Mouse (Mus musculus) heart, embryonic 14.5 days (tissue): ENCODE results near the gene Aqp11. TPM values are rescaled to one million over a fixed set of nuclear protein-coding genes. Genes with fewer than 3 reads are reported as not detected.

Experiments used
- ATAC-seq: fragments of 200-750 bp; cut with Nextera tagmentation; 2 replicates; pipeline ENCODE4 v1.8.0; 2017; ENCODE audit warnings: low read depth, moderate TSS enrichment; ENCODE audit not compliant: insufficient number of reproducible peaks, insufficient read depth, low FRiP score
- H3K27ac ChIP-seq, 2 experiments: fragments of 200-500 bp in 1 of 2; fragments of 300-500 bp in 1 of 2; sonication (generic) in 1 of 2; replicated peaks in 1 of 2; 2 replicates each; pipeline ENCODE4 v1.5.1; 2012 to 2014; ENCODE audit warnings: low read depth in 2 of 2, low read length in 2 of 2, control low read depth in 1 of 2, mild to moderate bottlenecking in 1 of 2, mixed read lengths in 1 of 2; ENCODE audit not compliant: control insufficient read depth in 1 of 2, insufficient read depth in 1 of 2
- H3K27me3 ChIP-seq: fragments of 300-500 bp; sonication (generic); 2 replicates; pipeline ENCODE4 v1.6.1; 2014; ENCODE audit warnings: mild to moderate bottlenecking, low read length, control low read depth; ENCODE audit not compliant: control insufficient read depth, insufficient read depth
- H3K36me3 ChIP-seq: fragments of 300-500 bp; sonication (generic); 2 replicates; pipeline ENCODE4 v1.6.1; 2014; ENCODE audit warnings: mild to moderate bottlenecking, control low read depth, low read length, mixed read lengths; ENCODE audit not compliant: control insufficient read depth, insufficient read depth
- H3K4me1 ChIP-seq, 2 experiments: fragments of 200-500 bp in 1 of 2; fragments of 300-500 bp in 1 of 2; sonication (generic) in 1 of 2; 2 replicates each; pipeline ENCODE4 v1.6.1; 2012 to 2014; ENCODE audit warnings: low read length in 2 of 2, control low read depth in 1 of 2, mixed read lengths in 1 of 2; ENCODE audit not compliant: control insufficient read depth in 2 of 2, insufficient read depth in 2 of 2
- H3K4me2 ChIP-seq: fragments of 300-500 bp; sonication (generic); 2 replicates; pipeline ENCODE4 v1.6.1; 2014; ENCODE audit warnings: mild to moderate bottlenecking, low read length
- H3K4me3 ChIP-seq, 2 experiments: fragments of 200-500 bp in 1 of 2; fragments of 300-500 bp in 1 of 2; sonication (generic) in 1 of 2; 2 replicates each; pipeline ENCODE4 v1.5.1; 2012 to 2014; ENCODE audit warnings: low read length in 2 of 2, mild to moderate bottlenecking in 2 of 2, control low read depth in 1 of 2, low read depth in 1 of 2, moderate library complexity in 1 of 2; ENCODE audit not compliant: control insufficient read depth in 1 of 2, insufficient read depth in 1 of 2
- H3K9ac ChIP-seq: fragments of 300-500 bp; sonication (generic); 2 replicates; pipeline ENCODE4 v1.6.1; 2014; ENCODE audit warnings: mild to moderate bottlenecking, low read length
- H3K9me3 ChIP-seq: fragments of 300-500 bp; sonication (generic); 2 replicates; pipeline ENCODE4 v1.6.1; 2016; ENCODE audit warnings: low read length, control low read depth; ENCODE audit not compliant: control insufficient read depth
- WGBS: fragments of 180-500 bp; shearing (Covaris S2); extraction: QIAGEN DNeasy Blood & Tissue Kit; methylation state at CpG from one replicate; pipeline ENCODE4 v1.1.7; 2014; 5-methylcytosine and 5-hydroxymethylcytosine counted together
- polyA plus RNA-seq: library from polyadenylated mRNA; unstranded; fragments of >200 nt; fragmentation: Nextera tagmentation; extraction: Ambion mirVana; gene quantifications from 2 replicates; pipeline ENCODE4 v1.2.1, GENCODE M21; 2014

Gene Aqp11
- polyA plus RNA-seq, 1 experiment from 2014 or later: 2.1 TPM

DNA sequence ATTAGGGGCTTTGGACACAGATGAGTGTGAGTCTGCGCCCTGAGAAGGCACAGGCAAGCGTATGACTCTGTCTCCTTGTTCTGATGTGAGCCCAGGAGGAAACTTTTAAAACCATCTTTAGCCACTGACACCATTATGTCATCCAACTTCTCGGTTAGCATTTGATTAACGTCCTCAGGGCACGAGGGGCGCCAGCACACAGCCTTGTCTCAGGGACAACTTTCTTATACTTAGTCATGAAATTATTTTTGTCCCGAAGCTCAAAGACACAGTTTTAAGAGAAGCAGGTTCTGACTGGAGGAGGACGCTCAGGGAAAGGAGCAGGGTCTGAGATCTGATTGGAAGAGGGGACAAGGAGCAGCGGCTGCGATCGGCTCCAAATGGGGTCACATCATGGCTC lies 26.5 kb upstream of the Aqp11 start:
- no peaks in the 10 kb centered on the region for H3K36me3 ChIP-seq
- WGBS: 77% methylated on average over 11 of the region's 11 CpGs
- no peaks in the 10 kb centered on the region for H3K27me3 ChIP-seq
- ATAC-seq: no peak
- H3K27ac ChIP-seq: no peak overlapping the region
- H3K9me3 ChIP-seq: no peaks in the 10 kb centered on the region
- no peaks in the 10 kb centered on the region for H3K4me1 ChIP-seq
- H3K9ac ChIP-seq: no peak overlapping the region
- H3K4me2 ChIP-seq: no peak overlapping the region
- H3K4me3 ChIP-seq: no peak overlapping the region

DNA sequence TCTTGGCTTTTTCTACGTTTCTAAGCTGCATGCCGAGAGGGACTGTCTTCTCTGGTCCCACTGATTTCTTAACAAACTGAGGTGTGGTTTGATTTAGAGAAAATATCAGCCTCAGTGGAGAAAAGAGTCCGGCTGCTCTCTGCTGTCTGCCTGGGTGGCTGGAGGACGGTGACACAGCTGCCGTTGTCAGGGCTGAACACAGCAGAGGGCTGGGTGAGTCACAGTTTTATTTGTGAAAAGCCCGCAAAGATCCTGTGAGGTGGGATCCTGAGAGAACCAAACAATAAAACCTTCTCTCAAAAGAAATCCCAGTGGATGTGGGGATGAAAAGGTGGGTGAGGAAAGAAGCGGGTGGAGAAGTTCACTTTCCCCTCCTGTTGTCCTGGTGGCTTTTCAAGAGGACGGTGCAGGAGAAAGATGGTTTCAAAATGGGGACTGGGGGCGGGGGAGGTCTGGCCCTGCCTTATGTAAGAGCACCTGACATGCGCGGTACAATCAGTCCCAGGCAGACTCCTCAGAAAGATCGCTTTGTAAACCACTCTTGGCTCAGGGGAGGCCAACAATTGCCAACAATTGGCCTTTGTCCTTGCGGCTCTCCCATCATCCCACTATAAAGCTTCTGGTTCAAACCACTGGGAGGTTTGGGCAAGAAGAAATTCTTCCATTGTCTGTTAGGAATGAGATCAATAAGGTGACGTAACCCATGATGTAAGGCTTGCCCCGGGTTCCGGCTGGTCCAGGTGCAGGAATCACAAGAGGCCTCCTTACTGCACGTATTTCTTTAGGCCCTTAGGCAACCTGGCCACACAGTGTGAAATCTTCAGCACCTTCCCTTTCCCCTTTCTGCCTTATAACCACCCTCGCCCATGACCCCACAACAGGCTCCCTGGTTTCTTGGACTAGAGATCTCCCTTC lies 19.1 kb upstream of the Aqp11 start:
- H3K36me3 ChIP-seq: no peaks in the 10 kb centered on the region
- H3K27ac ChIP-seq: no peak overlapping the region
- no peak for ATAC-seq
- no peaks in the 10 kb centered on the region for H3K9me3 ChIP-seq
- H3K27me3 ChIP-seq: no peaks in the 10 kb centered on the region
- no peak overlapping the region for H3K4me2 ChIP-seq
- no peak overlapping the region for H3K9ac ChIP-seq
- no peaks in the 10 kb centered on the region for H3K4me1 ChIP-seq
- WGBS: 71% methylated on average over 18 of the region's 18 CpGs
- no peak overlapping the region for H3K4me3 ChIP-seq

DNA sequence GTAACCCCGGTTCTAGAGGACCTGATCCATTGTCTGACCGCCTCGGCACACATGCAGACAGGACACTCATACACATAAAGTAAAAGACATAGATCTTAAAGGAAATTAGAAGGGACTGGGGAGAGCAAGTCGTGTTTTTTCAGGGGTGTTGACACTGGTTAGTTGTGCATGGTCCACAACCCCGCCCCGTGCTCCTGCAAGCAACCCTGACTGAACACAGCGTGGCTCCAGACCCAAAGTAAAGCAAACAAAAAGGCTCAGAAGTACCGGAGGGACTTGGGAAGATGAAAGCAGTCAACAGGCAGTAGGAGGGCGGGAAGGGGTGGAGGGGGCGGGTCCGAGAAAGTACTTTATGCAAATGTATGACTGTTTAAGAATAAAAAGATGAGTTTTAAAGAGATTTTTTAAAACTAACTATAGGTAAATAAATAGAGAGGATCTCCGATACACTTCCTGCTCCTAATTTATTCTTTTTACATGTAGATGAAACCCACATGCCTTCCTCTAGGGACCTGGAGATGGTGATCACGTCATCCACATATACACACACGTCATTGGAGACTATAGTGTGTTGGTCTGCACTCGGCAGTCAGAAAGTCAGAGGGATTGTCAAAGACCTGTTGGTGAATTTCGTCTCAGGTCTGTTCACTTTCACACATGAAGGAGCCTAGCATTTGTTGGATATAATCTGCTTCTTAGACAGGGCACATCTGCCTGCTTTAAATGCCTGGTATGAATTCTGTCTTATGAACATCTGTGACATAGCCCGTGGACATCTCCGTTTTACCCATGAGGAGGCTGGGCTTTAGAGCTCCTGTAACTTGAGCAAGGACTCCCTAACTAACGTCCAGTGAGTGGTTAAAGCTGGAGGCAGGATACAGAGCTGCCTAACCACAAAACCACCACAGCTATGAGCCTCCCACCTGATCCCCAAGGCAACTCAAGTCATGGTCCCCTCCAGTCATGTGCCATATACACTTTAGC lies 11.4 kb upstream of the Aqp11 start:
- WGBS: 41% methylated on average over 19 of the region's 19 CpGs
- H3K36me3 ChIP-seq: no peaks in the 10 kb centered on the region
- peak overlapping the region in 1 of 2 experiments; percentile 14; a peak in 1 of 4 replicates for H3K4me3 ChIP-seq
- no peak overlapping the region for H3K9ac ChIP-seq
- H3K4me1 ChIP-seq: peaks cover 0 to 3% of the 10 kb centered on the region in 2 experiments; a peak in 1 of 4 replicates
- no peak for ATAC-seq
- H3K9me3 ChIP-seq: no peaks in the 10 kb centered on the region
- peak overlapping the region; percentile 55 for H3K4me2 ChIP-seq
- peak overlapping the region; percentile 33 to 45; a peak in 3 of 4 replicates for H3K27ac ChIP-seq
- H3K27me3 ChIP-seq: no peaks in the 10 kb centered on the region

DNA sequence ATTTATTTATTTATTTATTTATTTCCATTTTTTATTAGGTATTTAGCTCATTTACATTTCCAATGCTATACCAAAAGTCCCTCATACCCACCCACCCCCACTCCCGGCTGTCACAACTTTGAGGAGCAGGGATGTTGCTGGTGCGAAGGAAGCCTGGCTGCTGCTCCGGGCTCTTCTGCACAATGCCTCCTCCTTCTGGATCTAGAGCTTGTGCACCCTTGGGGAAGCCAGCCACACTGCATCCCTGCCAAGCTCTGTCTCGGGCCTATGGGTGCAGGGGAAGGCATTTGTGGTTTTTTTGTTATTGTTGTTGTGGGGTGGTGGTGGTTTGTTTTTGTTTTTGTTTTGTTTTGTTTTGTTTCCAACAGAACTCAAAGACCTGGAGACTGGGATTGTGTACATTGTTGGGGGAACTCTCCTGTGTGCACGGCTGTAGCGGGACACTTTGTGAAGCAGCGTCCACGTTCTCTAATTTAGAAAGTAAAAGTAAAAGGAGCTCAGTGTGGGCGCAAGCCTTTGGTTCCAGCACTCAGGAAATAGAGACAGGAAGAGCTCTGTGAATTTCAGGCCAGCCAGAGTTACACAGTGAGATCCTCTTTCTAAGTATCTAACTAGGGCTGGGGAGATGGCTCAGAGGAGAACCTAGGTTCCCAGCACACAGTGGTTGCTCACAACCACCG lies 10.6 kb upstream of the Aqp11 start:
- Histone ChIP-seq H3K4me2 (peak overlapping the region; percentile 55), H3K27ac (peak overlapping the region; percentile 33 to 52; a peak in 3 of 4 replicates), H3K4me3 (peak overlapping the region; percentile 12 to 16), H3K9me3 (no peaks in the 10 kb centered on the region), H3K9ac (peak overlapping the region; percentile 60; the same call in 1 of the 2 replicates), H3K4me1 (peaks cover 0 to 3% of the 10 kb centered on the region in 2 experiments; a peak in 1 of 4 replicates), H3K27me3 (no peaks in the 10 kb centered on the region), H3K36me3 (no peaks in the 10 kb centered on the region)
- no peak for ATAC-seq
- 62% methylated on average over 10 of the region's 10 CpGs for WGBS

DNA sequence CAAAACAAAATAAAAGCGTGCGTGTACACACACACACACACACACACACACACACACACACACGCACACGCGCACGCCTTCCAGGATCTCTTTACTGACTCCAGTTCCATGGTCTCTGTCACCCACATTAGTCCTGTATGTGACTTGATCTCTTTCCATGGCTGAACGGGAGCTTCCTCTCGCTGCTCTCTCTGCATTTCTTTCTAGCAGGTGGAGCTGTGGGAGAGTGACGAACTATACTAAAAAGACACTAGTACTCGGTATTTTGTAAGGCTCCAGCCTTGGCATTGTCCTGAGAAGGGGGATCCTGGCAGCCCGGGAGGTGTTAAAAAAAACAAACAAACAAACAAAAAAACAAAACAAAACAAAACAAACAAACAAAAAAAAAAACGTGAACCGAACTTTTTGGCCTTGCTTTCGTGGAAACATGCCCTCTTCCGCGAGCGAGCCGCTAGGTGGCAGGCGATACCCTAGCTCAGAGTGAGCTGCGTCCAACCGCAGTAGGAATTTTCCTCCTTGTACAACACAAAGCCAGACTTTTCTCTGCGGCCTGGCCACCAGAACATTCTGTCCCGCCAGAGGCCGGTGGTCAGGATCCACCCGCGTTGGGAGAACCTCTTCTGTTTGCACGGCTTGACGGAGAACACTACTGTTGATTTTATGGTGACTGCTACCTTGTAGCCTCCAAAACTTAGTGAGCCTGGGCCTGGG lies 9.9 kb upstream of the Aqp11 start:
- WGBS: 26% methylated on average over 28 of the region's 28 CpGs
- H3K4me3 ChIP-seq: peak overlapping the region in 1 of 2 experiments; percentile 19; a peak in 1 of 4 replicates
- H3K36me3 ChIP-seq: no peaks in the 10 kb centered on the region
- H3K27me3 ChIP-seq: no peaks in the 10 kb centered on the region
- H3K4me2 ChIP-seq: peak overlapping the region; percentile 55
- no peak for ATAC-seq
- H3K4me1 ChIP-seq: peaks cover 0 to 3% of the 10 kb centered on the region in 2 experiments; a peak in 1 of 4 replicates
- 0 out of 4 replicates have a peak overlapping the region, but pooled peaks of 1 of the 2 experiments have one; percentile 58 for H3K27ac ChIP-seq
- no peaks in the 10 kb centered on the region for H3K9me3 ChIP-seq
- peak overlapping the region; percentile 60; the same call in 1 of the 2 replicates for H3K9ac ChIP-seq

DNA sequence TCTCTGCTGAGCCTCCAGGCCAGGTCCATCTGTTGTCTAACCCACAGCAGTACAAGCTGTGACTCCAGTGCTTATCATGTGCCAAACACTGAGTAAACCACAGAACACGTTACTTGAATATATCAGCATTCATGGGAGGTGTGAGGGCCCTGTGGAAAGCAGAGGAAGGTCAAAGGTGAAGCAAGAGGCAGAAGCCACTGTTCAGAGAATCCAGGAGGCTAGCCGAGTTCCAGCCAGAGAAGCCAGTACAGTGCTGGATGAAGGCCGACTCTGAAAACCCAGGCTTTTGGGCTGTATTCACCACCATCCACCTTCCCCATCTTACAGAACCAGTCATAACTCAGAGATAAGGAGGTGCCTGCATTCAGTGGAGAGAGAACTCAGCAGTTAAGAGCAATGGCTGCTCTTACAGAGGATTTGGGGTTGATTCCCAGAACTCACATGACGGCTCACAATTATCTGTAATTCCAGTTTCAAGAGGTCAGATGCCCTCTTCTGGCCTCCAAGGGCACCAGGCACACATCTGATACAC lies 9.2 kb upstream of the Aqp11 start:
- no peaks in the 10 kb centered on the region for H3K36me3 ChIP-seq
- no peak overlapping the region for H3K9ac ChIP-seq
- H3K27me3 ChIP-seq: no peaks in the 10 kb centered on the region
- H3K4me3 ChIP-seq: no peak overlapping the region
- no peak overlapping the region for H3K4me2 ChIP-seq
- H3K4me1 ChIP-seq: peaks cover 0 to 3% of the 10 kb centered on the region in 2 experiments; a peak in 1 of 4 replicates
- 56% methylated on average over 4 of the region's 4 CpGs for WGBS
- no peak overlapping the region for H3K27ac ChIP-seq
- ATAC-seq: no peak
- no peaks in the 10 kb centered on the region for H3K9me3 ChIP-seq
